Mouse (Mus musculus) MEL-GATA-1-ER (cell line): ENCODE results near the gene Nol10.

Experiments used
- DNase-seq: peaks from one replicate; pipeline ENCODE4 v3.0.0-alpha.2; 2012; ENCODE audit warnings: low read depth; ENCODE audit errors: extremely low read depth

Nol10 gene

GRCm38 (mm10) chr12:17360650-17361049 lies 12.4 kb downstream of the Nol10 start:
- DNase-seq: no peak

GRCm38 (mm10) chr12:17362316-17362715 lies 14.1 kb downstream of the Nol10 start:
- no peak for DNase-seq

GRCm38 (mm10) chr12:17366981-17367380 lies 18.7 kb downstream of the Nol10 start:
- no peak for DNase-seq

- no peak for DNase-seq
These were observed 20.9 kb downstream of the Nol10 start for GRCm38 (mm10) chr12:17369111-17369510.

- no peak for DNase-seq
These were observed 21.5 kb downstream of the Nol10 start for GRCm38 (mm10) chr12:17369551-17370325.

GRCm38 (mm10) chr12:17371589-17372235 lies 23.5 kb downstream of the Nol10 start:
- no peak for DNase-seq

- DNase-seq: no peak
These were observed 24.4 kb downstream of the Nol10 start for GRCm38 (mm10) chr12:17372696-17373095.

- no peak for DNase-seq
These were observed 25.3 kb downstream of the Nol10 start for GRCm38 (mm10) chr12:17373470-17373975.

GRCm38 (mm10) chr12:17375243-17375642 lies 27.0 kb downstream of the Nol10 start:
- peak; percentile 78 for DNase-seq

- no peak for DNase-seq
These were observed 28.3 kb downstream of the Nol10 start for GRCm38 (mm10) chr12:17376521-17376920.

- DNase-seq: no peak
These were observed 32.7 kb downstream of the Nol10 start for GRCm38 (mm10) chr12:17380991-17381390.

- DNase-seq: no peak
These were observed 34.5 kb downstream of the Nol10 start for GRCm38 (mm10) chr12:17382759-17383158.

- no peak for DNase-seq
These were observed 38.6 kb downstream of the Nol10 start for GRCm38 (mm10) chr12:17386896-17387295.

GRCm38 (mm10) chr12:17387332-17388135 lies 39.3 kb downstream of the Nol10 start:
- no peak for DNase-seq

- DNase-seq: no peak
These were observed 39.8 kb downstream of the Nol10 start for GRCm38 (mm10) chr12:17388136-17388437.

GRCm38 (mm10) chr12:17390036-17390435 lies 41.8 kb downstream of the Nol10 start:
- DNase-seq: no peak

- no peak for DNase-seq
These were observed 42.3 kb downstream of the Nol10 start for GRCm38 (mm10) chr12:17390510-17390909.

- DNase-seq: no peak
These were observed 44.9 kb downstream of the Nol10 start for GRCm38 (mm10) chr12:17393148-17393547.

- DNase-seq: no peak
These were observed 48.9 kb downstream of the Nol10 start for GRCm38 (mm10) chr12:17397150-17397549.

- no peak for DNase-seq
These were observed 53.2 kb downstream of the Nol10 start for GRCm38 (mm10) chr12:17401419-17401818.

GRCm38 (mm10) chr12:17402116-17402515 lies 53.9 kb downstream of the Nol10 start:
- no peak for DNase-seq

GRCm38 (mm10) chr12:17403998-17404397 lies 55.7 kb downstream of the Nol10 start:
- no peak for DNase-seq
